Mouse (Mus musculus): ENCODE data around the gene Cux2. TPM values are rescaled to one million over a fixed set of nuclear protein-coding genes. Genes with fewer than 3 reads are reported as not detected.
A peak's percentile ranks its signal among the peaks of the same experiment; 100 is the strongest.

Cux2 gene
- polyA plus RNA-seq, 1 experiment from 2014 or later: 2.3 TPM

GRCm38 (mm10) chr5:121872158-121872557, 177.7 kb downstream of the Cux2 start:
- Histone ChIP-seq H3K36me3 (ENCODE audit: control insufficient read depth, insufficient read depth, low read length) (no peaks in the 10 kb centered on the region), H3K9me3 (ENCODE audit: control insufficient read depth, low read length) (no peaks in the 10 kb centered on the region), H3K4me2 (ENCODE audit: low read depth, low read length) (no peak overlapping the region), H3K9ac (ENCODE audit: low read length) (no peak overlapping the region), H3K4me1 (replicated peaks; ENCODE audit: control insufficient read depth, insufficient read depth, low read length) (no peaks in the 10 kb centered on the region), H3K27ac (ENCODE audit: low read length) (no peak overlapping the region), H3K4me3 (ENCODE audit: low read length) (no peak overlapping the region), H3K27me3 (ENCODE audit: control insufficient read depth, insufficient read depth, low read depth, low read length) (no peaks in the 10 kb centered on the region)
- WGBS: 14% methylated on average over 4 of the region's 4 CpGs
- ATAC-seq (ENCODE audit: low read depth): peak; percentile 52

DNA sequence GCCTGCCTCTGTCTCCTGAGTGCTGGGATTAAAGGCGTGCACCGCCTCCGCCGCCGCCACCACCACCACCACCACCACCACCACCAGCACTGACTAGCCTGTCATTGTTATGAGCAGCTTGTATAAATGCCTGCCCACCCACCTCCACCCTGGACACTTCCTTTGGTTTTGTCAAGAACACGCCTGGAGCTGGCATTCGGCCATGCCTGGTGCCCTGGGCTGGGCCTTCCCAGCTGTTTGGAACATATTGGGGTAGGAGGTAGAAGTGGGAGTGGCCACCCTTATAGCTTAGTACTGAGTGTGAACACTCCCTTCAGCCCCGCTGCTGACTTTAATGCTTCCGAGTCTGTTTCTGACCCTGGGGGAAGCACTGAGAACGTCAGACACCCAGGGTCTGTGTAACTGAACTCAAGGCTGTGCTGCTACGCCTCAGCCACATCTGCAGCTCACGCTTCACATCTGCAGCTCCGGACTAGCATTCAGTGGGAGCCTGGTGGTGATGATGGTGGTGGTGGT, 178.3 kb downstream of the Cux2 start:
- no peak for ATAC-seq (ENCODE audit: low read depth)
- H3K27ac ChIP-seq (ENCODE audit: low read length): no peak overlapping the region
- 75% methylated on average over 13 of the region's 13 CpGs for WGBS

GRCm38 (mm10) chr5:121870832-121871231, 179.1 kb downstream of the Cux2 start:
- no peaks in the 10 kb centered on the region for H3K36me3 ChIP-seq (ENCODE audit: control insufficient read depth, insufficient read depth, low read length)
- no peak overlapping the region for H3K9ac ChIP-seq (ENCODE audit: low read length)
- H3K9me3 ChIP-seq (ENCODE audit: control insufficient read depth, low read length): no peaks in the 10 kb centered on the region
- H3K27me3 ChIP-seq (ENCODE audit: control insufficient read depth, insufficient read depth, low read depth, low read length): no peaks in the 10 kb centered on the region
- H3K4me1 ChIP-seq (replicated peaks; ENCODE audit: control insufficient read depth, insufficient read depth, low read length): no peaks in the 10 kb centered on the region
- no peak overlapping the region for H3K27ac ChIP-seq (ENCODE audit: low read length)
- ATAC-seq (ENCODE audit: low read depth): no peak; the same call in 1 of the 2 replicates
- H3K4me3 ChIP-seq (ENCODE audit: low read length): no peak overlapping the region
- 62% methylated on average over 6 of the region's 6 CpGs for WGBS
- H3K4me2 ChIP-seq (ENCODE audit: low read depth, low read length): no peak overlapping the region

More for the DNA sequence above, 178.3 kb downstream of the Cux2 start:
- no peaks in the 10 kb centered on the region for H3K27me3 ChIP-seq (ENCODE audit: control insufficient read depth, insufficient read depth, low read depth, low read length)
- no peaks in the 10 kb centered on the region for H3K9me3 ChIP-seq (ENCODE audit: control insufficient read depth, low read length)
- no peak overlapping the region for H3K4me2 ChIP-seq (ENCODE audit: low read depth, low read length)
- no peaks in the 10 kb centered on the region for H3K36me3 ChIP-seq (ENCODE audit: control insufficient read depth, insufficient read depth, low read length)
- H3K4me3 ChIP-seq (ENCODE audit: low read length): no peak overlapping the region
- H3K4me1 ChIP-seq (replicated peaks; ENCODE audit: control insufficient read depth, insufficient read depth, low read length): no peaks in the 10 kb centered on the region
- no peak overlapping the region for H3K9ac ChIP-seq (ENCODE audit: low read length)

- H3K9ac ChIP-seq (ENCODE audit: low read length): no peak overlapping the region
- no peaks in the 10 kb centered on the region for H3K9me3 ChIP-seq (ENCODE audit: control insufficient read depth, low read length)
- no peak overlapping the region for H3K27ac ChIP-seq (ENCODE audit: low read length)
- 48% methylated on average over 5 of the region's 5 CpGs for WGBS
- ATAC-seq (ENCODE audit: low read depth): no peak
- no peaks in the 10 kb centered on the region for H3K27me3 ChIP-seq (ENCODE audit: control insufficient read depth, insufficient read depth, low read depth, low read length)
- no peak overlapping the region for H3K4me3 ChIP-seq (ENCODE audit: low read length)
- no peak overlapping the region for H3K4me2 ChIP-seq (ENCODE audit: low read depth, low read length)
- no peaks in the 10 kb centered on the region for H3K36me3 ChIP-seq (ENCODE audit: control insufficient read depth, insufficient read depth, low read length)
- 0 out of 2 replicates have a peak, but pooled peaks cover 2% of the 10 kb centered on the region for H3K4me1 ChIP-seq (replicated peaks; ENCODE audit: control insufficient read depth, insufficient read depth, low read length)
Measured at GRCm38 (mm10) chr5:121867963-121868362, 181.9 kb downstream of the Cux2 start.

- Histone ChIP-seq H3K36me3 (ENCODE audit: control insufficient read depth, insufficient read depth, low read length) (no peaks in the 10 kb centered on the region), H3K27ac (ENCODE audit: low read length) (no peak overlapping the region), H3K4me2 (ENCODE audit: low read depth, low read length) (peak overlapping the region; percentile 40), H3K4me1 (replicated peaks; ENCODE audit: control insufficient read depth, insufficient read depth, low read length) (0 out of 2 replicates have a peak, but pooled peaks cover 2% of the 10 kb centered on the region), H3K9ac (ENCODE audit: low read length) (peak overlapping the region; percentile 9; the same call in 1 of the 2 replicates), H3K27me3 (ENCODE audit: control insufficient read depth, insufficient read depth, low read depth, low read length) (no peaks in the 10 kb centered on the region), H3K9me3 (ENCODE audit: control insufficient read depth, low read length) (peaks cover 6% of the 10 kb centered on the region; the same call in 1 of the 2 replicates), H3K4me3 (ENCODE audit: low read length) (peak overlapping the region; percentile 25; the same call in 1 of the 2 replicates)
- ATAC-seq (ENCODE audit: low read depth): peak; percentile 24
- WGBS: 9% methylated on average over 7 of the region's 11 CpGs
Measured at GRCm38 (mm10) chr5:121864330-121864729, 185.6 kb downstream of the Cux2 start.

DNA sequence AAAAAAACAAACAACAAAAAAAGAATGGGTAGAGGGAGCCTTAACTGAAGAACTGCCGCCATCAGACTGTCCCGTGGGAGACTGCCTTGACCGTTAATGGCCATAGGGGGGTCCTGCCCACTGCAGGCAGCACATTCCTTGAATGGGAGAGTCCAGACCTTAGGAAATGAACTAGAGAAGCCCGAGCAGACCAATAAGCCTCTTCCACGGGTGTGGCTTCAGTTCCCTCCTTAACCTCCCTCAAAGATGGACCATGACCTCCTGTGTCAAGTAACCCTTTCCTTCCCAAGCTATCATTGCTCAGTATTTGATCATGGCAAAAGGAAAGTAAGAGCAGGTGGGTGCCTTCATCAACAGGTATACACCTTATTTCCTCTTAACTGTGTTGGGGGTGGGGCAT, 187.9 kb downstream of the Cux2 start:
- no peak overlapping the region for H3K27ac ChIP-seq (ENCODE audit: low read length)
- H3K4me1 ChIP-seq (replicated peaks; ENCODE audit: control insufficient read depth, insufficient read depth, low read length): 0 out of 2 replicates have a peak, but pooled peaks cover 2% of the 10 kb centered on the region
- no peak overlapping the region for H3K4me3 ChIP-seq (ENCODE audit: low read length)
- no peak overlapping the region for H3K4me2 ChIP-seq (ENCODE audit: low read depth, low read length)
- no peaks in the 10 kb centered on the region for H3K36me3 ChIP-seq (ENCODE audit: control insufficient read depth, insufficient read depth, low read length)
- H3K9ac ChIP-seq (ENCODE audit: low read length): no peak overlapping the region
- no peaks in the 10 kb centered on the region for H3K27me3 ChIP-seq (ENCODE audit: control insufficient read depth, insufficient read depth, low read depth, low read length)
- ATAC-seq (ENCODE audit: low read depth): no peak
- H3K9me3 ChIP-seq (ENCODE audit: control insufficient read depth, low read length): peaks cover 6% of the 10 kb centered on the region; the same call in 1 of the 2 replicates
- 43% methylated on average over 5 of the region's 5 CpGs for WGBS

DNA sequence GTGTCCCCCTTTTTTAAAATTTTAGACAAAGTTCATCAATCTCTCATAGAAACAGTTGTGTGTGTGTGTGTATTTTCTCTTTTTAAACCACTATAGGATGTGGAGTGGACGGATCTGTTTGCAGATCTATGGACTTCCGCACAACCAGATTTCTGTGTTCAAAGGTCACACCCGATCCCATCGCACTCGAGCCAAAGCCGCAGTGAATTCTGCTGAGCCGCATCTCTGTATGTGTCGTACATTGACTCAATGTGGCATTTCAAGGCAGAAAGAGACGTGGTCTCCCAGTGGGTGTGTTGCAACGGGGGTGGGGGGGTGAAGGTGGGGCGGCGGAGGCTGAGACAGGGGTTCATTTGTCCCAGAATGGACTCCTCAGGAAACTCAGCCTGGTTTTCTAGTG, 191.5 kb downstream of the Cux2 start:
- no peaks in the 10 kb centered on the region for H3K27me3 ChIP-seq (ENCODE audit: control insufficient read depth, insufficient read depth, low read depth, low read length)
- H3K27ac ChIP-seq (ENCODE audit: low read length): no peak overlapping the region
- H3K4me3 ChIP-seq (ENCODE audit: low read length): no peak overlapping the region
- peaks cover 6% of the 10 kb centered on the region; the same call in 1 of the 2 replicates for H3K9me3 ChIP-seq (ENCODE audit: control insufficient read depth, low read length)
- H3K4me2 ChIP-seq (ENCODE audit: low read depth, low read length): no peak overlapping the region
- H3K36me3 ChIP-seq (ENCODE audit: control insufficient read depth, insufficient read depth, low read length): peaks cover 3% of the 10 kb centered on the region
- H3K9ac ChIP-seq (ENCODE audit: low read length): no peak overlapping the region
- ATAC-seq (ENCODE audit: low read depth): no peak
- 86% methylated on average over 12 of the region's 12 CpGs for WGBS
- peaks cover 3% of the 10 kb centered on the region for H3K4me1 ChIP-seq (replicated peaks; ENCODE audit: control insufficient read depth, insufficient read depth, low read length)

DNA sequence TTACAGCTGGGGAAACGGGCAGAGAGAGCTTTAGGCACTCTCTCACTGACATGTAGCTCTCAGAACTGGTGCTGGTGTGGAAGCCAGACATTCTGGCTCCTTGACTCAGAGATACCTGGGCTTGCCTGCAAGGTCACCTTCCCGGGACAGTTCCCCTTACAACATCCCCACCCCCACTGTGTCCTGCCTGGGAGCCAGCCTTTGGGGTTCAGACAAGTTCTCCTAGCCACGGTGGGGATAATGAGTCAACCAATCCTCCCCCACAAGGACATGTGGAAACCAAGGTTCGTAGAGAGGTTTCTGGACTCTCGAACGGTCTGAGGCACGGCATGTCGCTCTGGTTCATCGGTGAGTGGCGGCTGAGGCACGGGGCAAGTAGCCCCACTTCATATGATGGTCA, 193.2 kb downstream of the Cux2 start:
- Histone ChIP-seq H3K27ac (ENCODE audit: low read length) (no peak overlapping the region), H3K9ac (ENCODE audit: low read length) (no peak overlapping the region), H3K9me3 (ENCODE audit: control insufficient read depth, low read length) (peaks cover 6% of the 10 kb centered on the region; the same call in 1 of the 2 replicates), H3K4me1 (replicated peaks; ENCODE audit: control insufficient read depth, insufficient read depth, low read length) (peaks cover 6% of the 10 kb centered on the region), H3K36me3 (ENCODE audit: control insufficient read depth, insufficient read depth, low read length) (peaks cover 14% of the 10 kb centered on the region), H3K4me2 (ENCODE audit: low read depth, low read length) (no peak overlapping the region), H3K4me3 (ENCODE audit: low read length) (no peak overlapping the region), H3K27me3 (ENCODE audit: control insufficient read depth, insufficient read depth, low read depth, low read length) (no peaks in the 10 kb centered on the region)
- 84% methylated on average over 11 of the region's 11 CpGs for WGBS
- ATAC-seq (ENCODE audit: low read depth): no peak

DNA sequence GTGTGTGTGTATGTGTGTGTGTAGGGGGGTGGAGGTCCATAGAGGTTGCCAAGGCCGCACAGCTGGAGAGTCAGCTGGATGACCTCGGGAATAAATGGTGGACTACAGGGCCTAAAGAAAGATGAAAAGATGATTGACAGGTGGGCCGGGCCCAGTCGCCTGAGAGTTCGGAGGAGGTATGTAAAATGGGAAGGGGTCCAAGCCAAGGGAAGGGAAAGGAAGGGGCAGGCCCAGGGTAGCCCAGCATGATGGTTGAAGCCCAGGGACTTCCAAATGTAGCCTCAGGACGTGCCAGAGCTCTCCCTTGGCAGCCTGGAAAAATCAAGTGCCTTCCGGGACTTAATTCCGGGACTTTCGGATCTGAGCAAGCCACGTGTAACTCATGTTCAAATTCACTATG, 195.1 kb downstream of the Cux2 start:
- Histone ChIP-seq H3K27ac (ENCODE audit: low read length) (no peak overlapping the region), H3K27me3 (ENCODE audit: control insufficient read depth, insufficient read depth, low read depth, low read length) (no peaks in the 10 kb centered on the region), H3K4me2 (ENCODE audit: low read depth, low read length) (no peak overlapping the region), H3K9me3 (ENCODE audit: control insufficient read depth, low read length) (no peaks in the 10 kb centered on the region), H3K9ac (ENCODE audit: low read length) (no peak overlapping the region), H3K36me3 (ENCODE audit: control insufficient read depth, insufficient read depth, low read length) (peaks cover 14% of the 10 kb centered on the region), H3K4me3 (ENCODE audit: low read length) (no peak overlapping the region), H3K4me1 (replicated peaks; ENCODE audit: control insufficient read depth, insufficient read depth, low read length) (peaks cover 14% of the 10 kb centered on the region)
- 79% methylated on average over 10 of the region's 10 CpGs for WGBS
- no peak for ATAC-seq (ENCODE audit: low read depth)
